Mouse (Mus musculus): ENCODE results near the gene Spata33. TPM values are rescaled to one million over a fixed set of nuclear protein-coding genes. Genes with fewer than 3 reads are reported as not detected.

Spata33 gene
- polyA plus RNA-seq, 1 experiment from 2014 or later: 0.91 TPM

DNA sequence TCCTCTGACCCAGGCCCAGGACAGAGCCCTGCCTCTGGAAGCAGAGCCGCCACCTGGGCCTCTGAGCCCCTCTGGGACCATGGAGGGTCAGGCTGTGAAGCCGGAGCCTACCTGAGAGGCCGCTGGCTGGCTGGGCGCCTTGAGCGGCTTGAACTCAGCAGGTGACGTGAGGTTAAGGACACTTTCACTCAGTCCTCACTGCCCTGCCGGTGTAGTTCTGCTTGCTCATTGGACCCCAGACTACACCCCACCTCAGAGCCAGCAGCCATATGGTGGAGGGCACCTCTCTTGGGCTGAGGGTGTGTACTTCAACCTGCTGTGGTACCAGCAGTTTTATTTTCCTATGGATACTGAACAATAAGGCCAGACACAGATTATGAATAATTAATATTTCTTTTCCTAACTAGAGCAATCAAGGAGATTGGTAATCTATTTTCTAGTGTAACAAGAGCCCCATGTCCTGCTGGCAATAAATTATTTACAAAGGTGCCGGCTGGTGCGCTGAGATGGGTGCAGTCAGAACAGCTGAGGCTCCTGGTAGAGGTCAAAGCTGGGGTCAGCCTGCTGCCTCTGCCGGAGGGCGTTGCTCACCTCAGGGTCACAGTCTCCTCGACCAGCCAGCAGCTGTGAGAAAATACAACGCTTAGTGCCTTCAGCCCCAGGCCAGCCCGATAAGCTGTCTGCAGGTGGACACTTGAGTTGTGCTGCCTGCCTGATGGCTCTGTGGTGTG is 55.5 kb downstream of the Spata33 start:
- Histone ChIP-seq H3K4me1 (replicated peaks; ENCODE audit: control insufficient read depth, insufficient read depth) (no peaks in the 10 kb centered on the region), H3K27ac (replicated peaks) (no peak overlapping the region), H3K4me2 (replicated peaks; ENCODE audit: low read depth) (no peak overlapping the region), H3K36me3 (ENCODE audit: control insufficient read depth, insufficient read depth, low read length) (peaks cover 33% of the 10 kb centered on the region), H3K4me3 (ENCODE audit: low read depth, low read length) (no peak overlapping the region), H3K27me3 (ENCODE audit: control insufficient read depth, insufficient read depth, low read length) (no peaks in the 10 kb centered on the region), H3K9ac (ENCODE audit: low read length) (no peak overlapping the region), H3K9me3 (ENCODE audit: control insufficient read depth, low read length) (no peaks in the 10 kb centered on the region)
- WGBS: 76% methylated on average over 14 of the region's 14 CpGs
- peak; percentile 15; the same call in 1 of the 2 replicates for ATAC-seq (ENCODE audit: low FRiP score, low TSS enrichment)
- no peak for TF ChIP-seq CTCF (IDR thresholded peaks at IDR 0.05; ENCODE audit: low read depth)
- no peak for TF ChIP-seq EP300 (optimal IDR thresholded peaks at IDR 0.05)
- DNase-seq (ENCODE audit: low spot score): no peak

DNA sequence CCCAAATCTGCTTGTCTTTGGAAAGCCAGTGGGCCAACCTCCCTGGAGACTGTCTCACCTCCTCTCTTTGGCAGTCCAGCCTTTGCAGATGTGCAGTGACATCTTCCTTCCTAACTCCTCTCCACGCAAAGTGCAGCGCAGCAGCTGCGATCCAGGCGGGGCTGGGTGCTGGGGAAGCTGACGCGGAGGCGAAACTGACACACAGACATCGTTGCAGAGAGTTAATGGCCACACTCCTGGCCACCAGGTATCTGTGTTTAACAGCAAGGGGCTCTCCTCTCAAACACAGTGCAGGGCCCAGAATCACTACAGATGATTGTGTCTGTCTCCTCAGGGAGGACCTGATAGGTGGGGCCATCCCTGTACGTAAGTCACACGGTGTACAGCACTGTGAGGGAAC is 58.5 kb downstream of the Spata33 start:
- Histone ChIP-seq H3K36me3 (ENCODE audit: control insufficient read depth, insufficient read depth, low read length) (peaks cover 14% of the 10 kb centered on the region), H3K4me3 (ENCODE audit: low read depth, low read length) (no peak overlapping the region), H3K9ac (ENCODE audit: low read length) (no peak overlapping the region), H3K9me3 (ENCODE audit: control insufficient read depth, low read length) (no peaks in the 10 kb centered on the region), H3K4me2 (replicated peaks; ENCODE audit: low read depth) (no peak overlapping the region), H3K27ac (replicated peaks) (no peak overlapping the region), H3K27me3 (ENCODE audit: control insufficient read depth, insufficient read depth, low read length) (no peaks in the 10 kb centered on the region), H3K4me1 (replicated peaks; ENCODE audit: control insufficient read depth, insufficient read depth) (no peaks in the 10 kb centered on the region)
- ATAC-seq (ENCODE audit: low FRiP score, low TSS enrichment) (no peak), DNase-seq (ENCODE audit: low spot score) (no peak)
- WGBS: 89% methylated on average over 10 of the region's 10 CpGs
- TF ChIP-seq EP300 (optimal IDR thresholded peaks at IDR 0.05): no peak
- TF ChIP-seq CTCF (IDR thresholded peaks at IDR 0.05; ENCODE audit: low read depth): no peak

Other genes starting within 250 kb of the Spata33 start
- 35.0 and 35.8 TPM in 2 replicates for gene Ankrd11, start 170.6 kb upstream of the Spata33 start, polyA plus RNA-seq (2015; fragmentation: Nextera tagmentation; extraction: Ambion mirVana)
- 29.6 and 32.0 TPM in 2 replicates for gene Spg7, start 149.9 kb upstream of the Spata33 start, polyA plus RNA-seq (2015; fragmentation: Nextera tagmentation; extraction: Ambion mirVana)
- gene Rpl13, start 110.5 kb upstream of the Spata33 start, polyA plus RNA-seq (2015; fragmentation: Nextera tagmentation; extraction: Ambion mirVana): 1,460 and 1,506 TPM in 2 replicates
- gene Cpne7, start 95.5 kb upstream of the Spata33 start, polyA plus RNA-seq (2015; fragmentation: Nextera tagmentation; extraction: Ambion mirVana): 1.4 TPM in 2 replicates
- gene Sult5a1, start 54.5 kb upstream of the Spata33 start, polyA plus RNA-seq (2015; fragmentation: Nextera tagmentation; extraction: Ambion mirVana): 7.8 and 9.3 TPM in 2 replicates
- gene Dpep1, start 26.6 kb upstream of the Spata33 start, polyA plus RNA-seq (2015; fragmentation: Nextera tagmentation; extraction: Ambion mirVana): 10.0 and 13.6 TPM in 2 replicates
- 153 and 157 TPM in 2 replicates for gene Chmp1a, start 69 bp upstream of the Spata33 start, polyA plus RNA-seq (2015; fragmentation: Nextera tagmentation; extraction: Ambion mirVana)
- 16.1 and 16.7 TPM in 2 replicates for gene Cdk10, start 12.0 kb downstream of the Spata33 start, polyA plus RNA-seq (2015; fragmentation: Nextera tagmentation; extraction: Ambion mirVana)
- 3.1 and 3.6 TPM in 2 replicates for gene Spata2l, start 23.4 kb downstream of the Spata33 start, polyA plus RNA-seq (2015; fragmentation: Nextera tagmentation; extraction: Ambion mirVana)
- 7.8 and 8.3 TPM in 2 replicates for gene Zfp276, start 41.4 kb downstream of the Spata33 start, polyA plus RNA-seq (2015; fragmentation: Nextera tagmentation; extraction: Ambion mirVana)
- gene Vps9d1, start 41.5 kb downstream of the Spata33 start, polyA plus RNA-seq (2015; fragmentation: Nextera tagmentation; extraction: Ambion mirVana): 10.3 and 11.2 TPM in 2 replicates
- 5.3 and 5.7 TPM in 2 replicates for gene Fanca, start 105.7 kb downstream of the Spata33 start, polyA plus RNA-seq (2015; fragmentation: Nextera tagmentation; extraction: Ambion mirVana)
- gene Spire2, start 119.9 kb downstream of the Spata33 start, polyA plus RNA-seq (2015; fragmentation: Nextera tagmentation; extraction: Ambion mirVana): 12.4 and 13.1 TPM in 2 replicates
- 133 and 146 TPM in 2 replicates for gene Tcf25, start 160.9 kb downstream of the Spata33 start, polyA plus RNA-seq (2015; fragmentation: Nextera tagmentation; extraction: Ambion mirVana)
- gene Mc1r, start 194.3 kb downstream of the Spata33 start, polyA plus RNA-seq (2015; fragmentation: Nextera tagmentation; extraction: Ambion mirVana): 0.05 TPM in 1 of 2 replicates, not detected in the other
- gene Tubb3, start 198.6 kb downstream of the Spata33 start, polyA plus RNA-seq (2015; fragmentation: Nextera tagmentation; extraction: Ambion mirVana): 24.4 and 24.7 TPM in 2 replicates
- gene Def8, start 210.7 kb downstream of the Spata33 start, polyA plus RNA-seq (2015; fragmentation: Nextera tagmentation; extraction: Ambion mirVana): 20.6 and 22.5 TPM in 2 replicates